Mouse (Mus musculus) cortical plate, adult 2 months (tissue): ENCODE results near the gene Rin2.

ENCODE experiments used
- CTCF ChIP-seq: fragments of 200-500 bp; IDR thresholded peaks from 2 replicates; pipeline ENCODE4 v1.5.1; 2011; ENCODE audit warnings: mild to moderate bottlenecking, control low read depth, low read length; ENCODE audit not compliant: insufficient read depth; ENCODE audit errors: extremely low read depth
- POLR2A ChIP-seq: fragments of 200-500 bp; IDR thresholded peaks from 2 replicates; pipeline ENCODE4 v1.6.1; 2011; ENCODE audit warnings: mild to moderate bottlenecking, low read length, control low read depth; ENCODE audit not compliant: insufficient read depth; ENCODE audit errors: extremely low read depth

DNA sequence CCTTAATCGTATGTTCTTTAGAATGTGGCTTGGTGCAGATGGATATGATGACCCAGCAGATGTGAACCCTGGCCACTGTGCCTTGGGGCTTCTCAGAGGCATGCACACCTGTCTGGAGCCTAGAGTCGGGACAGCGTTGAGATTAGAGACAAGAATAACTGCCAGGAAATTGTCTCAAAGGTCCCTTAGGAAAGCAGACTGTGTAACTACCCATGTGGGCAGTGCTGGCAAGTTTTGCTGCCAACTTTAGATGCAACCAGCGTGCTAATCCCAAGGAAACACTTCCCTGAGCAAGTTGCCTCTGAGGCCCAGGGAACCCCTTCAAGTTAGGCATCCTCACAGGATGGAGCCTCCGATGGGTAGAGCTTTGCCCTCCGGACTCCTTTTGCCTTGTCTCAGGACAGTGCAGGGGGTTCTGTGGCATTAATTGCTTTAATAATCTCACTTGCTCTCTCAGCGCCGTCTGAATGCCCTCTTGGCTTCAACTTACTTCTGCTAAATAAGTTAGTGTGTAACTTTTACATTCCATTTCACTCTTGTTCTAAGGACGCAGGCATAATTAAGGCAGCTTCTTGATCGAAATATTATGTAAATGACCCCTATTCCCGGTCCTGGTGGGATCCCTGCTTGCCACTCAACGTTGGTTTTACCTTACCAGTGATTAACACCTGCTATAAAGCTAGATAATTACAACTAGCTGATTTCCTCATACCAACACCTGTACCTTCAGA is 26.8 kb downstream of the Rin2 start:
- TF ChIP-seq CTCF = no peak
- TF ChIP-seq POLR2A = no peak
